Mouse (Mus musculus) WW6 (cell line): Measurements from ENCODE around the gene Hspa5.
"Not testable (repeated sequence)": the region's sequence is repeated elsewhere in the genome, so short reads cannot be mapped to it uniquely, and the experiment has no call there.

Experiments used
- DNase-seq: peaks from one replicate; pipeline ENCODE4 v3.0.0-alpha.2; 2013; ENCODE audit warnings: low read depth, low spot score

Gene Hspa5

DNA sequence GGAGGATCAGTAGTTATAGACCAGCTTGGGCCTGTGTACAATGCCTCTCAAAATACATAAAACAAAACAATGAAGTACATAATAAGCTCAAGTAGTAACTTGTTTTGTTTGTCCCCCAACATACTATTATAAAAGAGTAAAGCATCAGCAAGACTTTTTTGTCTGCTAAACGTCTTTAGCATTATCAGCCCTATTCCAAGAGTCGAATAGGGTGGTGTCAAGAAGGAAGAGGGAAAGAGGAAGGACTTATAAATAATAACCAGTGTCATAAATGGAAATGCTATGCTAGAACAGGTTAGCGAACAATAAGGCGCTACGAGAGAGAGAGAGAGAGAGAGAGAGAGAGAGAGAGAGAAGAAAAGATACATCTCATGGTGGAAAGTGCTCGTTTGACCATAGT is 819 bp upstream of the Hspa5 start:
- no peak for DNase-seq

- no peak for DNase-seq
Observed at GRCm38 (mm10) chr2:34772252-34773235, 774 bp downstream of the Hspa5 start.

DNA sequence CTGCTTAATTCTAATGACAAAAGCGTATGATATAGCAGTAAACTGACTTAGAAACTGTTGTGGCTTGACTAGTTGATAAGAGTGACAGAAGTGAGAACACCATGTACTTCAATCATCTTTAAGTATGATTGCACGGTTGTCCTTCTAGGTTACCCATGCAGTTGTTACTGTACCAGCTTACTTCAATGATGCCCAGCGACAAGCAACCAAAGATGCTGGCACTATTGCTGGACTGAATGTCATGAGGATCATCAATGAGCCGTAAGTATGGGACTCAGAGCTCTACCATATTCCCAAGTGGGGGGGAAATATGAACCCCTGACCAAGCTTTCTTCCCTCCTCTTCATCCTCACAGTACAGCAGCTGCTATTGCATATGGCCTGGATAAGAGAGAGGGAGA is 1.9 kb downstream of the Hspa5 start:
- DNase-seq = no peak

GRCm38 (mm10) chr2:34774493-34774892 is 2.7 kb downstream of the Hspa5 start:
- DNase-seq = no peak

- DNase-seq = no peak
Observed at GRCm38 (mm10) chr2:34777237-34777868, 5.6 kb downstream of the Hspa5 start.

- no peak for DNase-seq
Observed at GRCm38 (mm10) chr2:34783064-34784020, 11.6 kb downstream of the Hspa5 start.

GRCm38 (mm10) chr2:34784085-34784484 is 12.3 kb downstream of the Hspa5 start:
- DNase-seq = no peak

- DNase-seq = no peak
Observed at GRCm38 (mm10) chr2:34790282-34790681, 18.5 kb downstream of the Hspa5 start.

DNA sequence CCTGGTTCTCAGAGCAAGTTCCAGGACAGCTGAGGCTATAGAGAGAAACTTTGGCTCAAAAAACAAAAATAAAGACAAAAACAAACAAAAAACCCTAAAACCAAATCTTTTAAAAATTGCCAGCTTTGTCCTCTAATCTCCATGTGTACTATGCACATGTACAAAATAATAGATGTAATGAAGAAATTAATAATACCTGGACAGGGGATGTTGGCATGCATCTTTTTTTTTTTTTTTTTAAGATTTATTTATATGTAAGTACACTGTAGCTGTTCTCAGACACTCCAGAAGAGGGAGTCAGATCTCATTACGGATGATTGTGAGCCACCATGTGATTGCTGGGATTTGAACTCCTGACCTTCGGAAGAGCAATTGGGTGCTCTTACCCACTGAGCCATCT is 20.8 kb downstream of the Hspa5 start:
- DNase-seq = not testable (repeated sequence)

GRCm38 (mm10) chr2:34794511-34794910 is 22.7 kb downstream of the Hspa5 start:
- DNase-seq = no peak

GRCm38 (mm10) chr2:34795426-34795825 is 23.7 kb downstream of the Hspa5 start:
- DNase-seq = no peak

GRCm38 (mm10) chr2:34799357-34800256 is 27.8 kb downstream of the Hspa5 start, which contains the start of gene Rabepk:
Gene Rabepk, minus strand, starts transcription at chr2:34799912.
- peak; percentile 53 for DNase-seq

DNA sequence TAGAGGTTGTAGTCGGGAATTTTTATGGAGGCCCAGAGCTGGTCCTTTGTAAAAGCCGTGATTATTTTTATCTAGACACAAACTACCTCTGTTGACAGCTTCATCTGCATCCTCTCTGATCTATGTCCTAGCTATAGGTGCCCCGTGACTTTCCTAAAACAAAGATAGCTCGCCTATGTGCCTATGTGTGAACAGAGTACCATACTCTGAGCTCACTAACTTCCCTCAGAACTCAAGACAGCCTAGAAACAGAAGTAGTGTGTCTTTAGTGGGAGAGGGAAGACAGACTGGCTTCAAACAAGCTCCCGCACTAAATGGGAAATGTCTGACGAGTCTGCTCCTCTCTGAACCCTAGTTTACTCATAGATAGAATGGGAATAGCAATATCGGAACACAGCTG is 28.6 kb downstream of the Hspa5 start:
- no peak for DNase-seq

DNA sequence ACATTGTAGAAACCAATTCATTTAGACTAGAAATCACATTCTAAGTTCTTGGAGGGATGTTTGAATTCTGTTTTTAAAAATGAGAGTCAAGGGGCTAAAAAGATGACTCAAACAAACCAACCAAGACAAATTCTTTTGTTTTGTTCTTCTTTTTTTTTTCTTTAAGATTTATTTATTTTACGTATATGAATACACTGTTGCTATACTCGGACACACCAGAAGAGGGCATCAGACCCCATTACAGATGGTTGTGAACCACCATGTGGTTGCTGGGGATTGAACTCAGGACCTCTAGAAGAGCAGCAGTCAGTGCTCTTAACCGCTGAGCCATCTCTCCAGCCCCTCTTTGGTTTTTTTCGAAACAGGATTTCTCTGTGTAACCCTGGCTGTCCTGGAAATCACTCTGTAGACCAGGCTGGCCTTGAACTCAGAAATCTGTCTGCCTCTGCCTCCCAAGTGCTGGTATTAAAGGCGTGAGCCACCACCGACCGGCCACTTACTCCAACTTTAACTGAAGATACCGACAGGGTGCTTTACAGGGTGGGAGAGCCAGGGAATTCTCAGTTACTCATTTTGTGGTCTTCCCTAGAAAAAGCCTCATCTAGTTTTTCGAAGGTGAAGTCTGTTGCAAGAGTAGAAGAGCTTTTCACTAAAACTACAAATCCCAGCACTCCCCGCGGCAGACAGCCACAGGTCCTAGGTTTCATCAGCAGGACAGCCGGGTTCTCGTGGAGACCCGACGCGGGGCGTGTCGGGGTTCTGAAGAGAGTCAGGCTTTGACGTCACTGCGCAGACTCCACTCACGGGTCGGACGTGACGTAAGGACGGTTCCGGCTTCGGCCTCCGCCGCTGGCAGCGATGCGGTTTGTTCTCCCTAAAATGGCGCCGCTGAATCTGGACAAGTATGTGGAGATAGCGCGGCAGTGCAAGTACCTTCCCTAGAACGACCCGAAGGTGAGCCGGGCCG is 30.0 kb downstream of the Hspa5 start:
- peak; percentile 97 for DNase-seq

DNA sequence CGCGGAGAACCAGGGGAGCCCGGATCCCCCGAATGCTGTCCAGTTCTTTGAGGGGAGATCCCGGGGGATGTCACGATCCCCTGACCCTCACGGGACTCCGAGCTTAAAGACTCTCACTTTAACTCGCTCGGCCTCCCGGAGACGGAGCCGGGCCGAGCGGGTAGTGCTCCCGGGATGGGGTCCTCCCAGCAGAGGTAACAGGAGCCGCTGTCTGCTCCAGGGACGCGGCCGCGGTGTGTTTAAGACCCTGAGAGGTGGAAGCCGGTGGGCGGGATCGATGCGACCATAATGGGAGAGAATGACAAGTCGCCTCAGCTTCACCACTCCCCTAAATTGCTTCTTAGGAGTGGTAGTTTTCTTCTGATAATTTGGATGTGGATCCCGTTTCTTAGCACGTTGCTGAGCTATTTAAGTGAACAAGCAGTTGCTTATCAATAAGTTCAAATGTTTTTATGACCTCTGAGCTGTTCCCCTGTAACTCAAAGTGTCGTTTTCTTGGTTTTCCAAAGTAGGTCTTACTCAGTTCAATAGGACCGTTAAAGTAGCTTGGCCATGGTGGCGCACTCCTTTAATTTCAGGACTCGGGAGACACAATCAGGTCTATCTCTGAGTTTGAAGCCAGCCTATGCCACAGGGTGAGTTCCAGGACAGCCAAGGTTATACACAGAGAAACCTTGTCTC is 30.9 kb downstream of the Hspa5 start:
- not testable (repeated sequence) for DNase-seq

DNA sequence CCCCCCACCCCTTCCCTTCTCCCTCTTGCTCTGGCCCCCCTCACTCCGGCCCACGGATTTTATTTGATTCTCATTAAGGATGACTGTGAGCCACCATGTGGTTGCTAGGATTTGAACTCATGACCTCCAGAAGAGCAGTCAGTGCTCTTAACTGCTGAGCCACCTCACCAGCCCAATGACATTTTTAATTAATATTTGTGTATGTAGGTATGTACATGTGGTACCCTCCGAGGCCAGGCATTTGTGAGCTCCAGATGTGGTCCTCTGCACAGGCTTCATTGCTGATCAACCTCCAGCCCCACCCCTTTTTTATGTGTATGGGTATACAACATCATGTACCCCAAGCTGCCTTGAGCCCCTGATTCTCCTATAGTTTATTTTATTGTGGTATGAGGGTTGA is 32.0 kb downstream of the Hspa5 start:
- no peak for DNase-seq

DNA sequence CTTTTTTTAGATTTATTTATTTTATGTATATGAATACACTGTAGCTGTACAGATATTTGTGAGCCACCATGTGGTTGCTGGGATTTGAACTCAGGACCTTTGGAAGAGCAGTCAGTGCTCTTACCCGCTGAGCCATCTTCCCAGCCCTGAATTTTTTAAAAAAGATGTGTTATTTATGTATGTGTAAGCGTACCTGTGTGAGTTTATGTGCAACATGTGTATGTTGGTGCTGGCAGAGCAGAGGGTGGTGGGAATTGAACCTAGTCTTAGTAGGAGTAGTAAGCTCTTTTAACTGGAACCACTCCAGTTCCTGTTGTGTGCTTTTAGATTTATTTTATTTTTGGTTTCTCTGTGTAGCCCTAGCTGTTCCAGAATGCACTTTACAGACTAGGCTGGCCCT is 32.4 kb downstream of the Hspa5 start:
- DNase-seq = no peak

DNA sequence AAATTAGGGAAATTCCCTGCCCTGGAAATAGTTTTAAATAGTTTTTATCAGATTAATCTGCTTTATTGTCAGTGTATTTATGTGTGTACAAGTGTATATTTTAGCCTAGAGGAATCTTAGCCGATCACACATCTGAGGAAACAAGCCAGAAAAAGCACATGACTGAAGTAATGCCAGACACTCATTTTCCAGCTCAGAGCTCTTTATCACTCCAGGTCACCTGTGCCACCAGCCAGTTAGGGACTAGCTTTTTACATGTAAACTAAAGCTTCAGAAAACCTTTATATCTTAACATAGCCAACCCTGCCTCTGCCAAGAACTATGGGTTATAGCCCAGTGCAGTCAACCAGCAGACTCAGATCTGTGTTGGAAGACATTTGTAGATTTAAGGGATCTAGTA is 33.0 kb downstream of the Hspa5 start:
- no peak for DNase-seq
